Mouse (Mus musculus) T-cell, adult 2 months (primary cell): Measurements from ENCODE around the gene Stpg2.

Experiments used
- DNase-seq: peaks from one replicate; pipeline ENCODE4 v3.0.0; 2022; ENCODE audit warnings: low spot score

Stpg2 gene

DNA sequence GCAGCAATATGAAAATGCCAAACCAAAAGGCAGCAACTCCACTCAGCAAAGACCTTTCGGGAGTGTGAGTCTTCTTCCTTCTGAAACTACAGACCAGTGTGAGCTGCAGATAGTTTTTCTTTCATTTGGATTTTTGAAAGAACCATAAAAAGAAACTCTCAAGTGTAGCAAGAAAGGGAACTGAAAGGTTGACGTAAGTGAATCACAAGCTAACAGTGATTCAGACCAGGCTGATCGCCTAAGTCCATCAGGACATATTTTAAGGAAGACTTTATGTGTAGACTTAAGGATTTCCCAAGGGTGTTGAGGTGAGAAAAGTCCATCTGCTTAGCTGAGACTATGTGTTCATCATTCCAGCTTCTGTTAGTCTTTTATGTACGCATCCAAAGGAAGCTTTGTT is 533.9 kb downstream of the Stpg2 start:
- DNase-seq, result no peak
